Mouse (Mus musculus) liver, postnatal 0 days (tissue): ENCODE results near the gene Anapc16.

Experiments used
- CTCF ChIP-seq: sonication (generic); IDR thresholded peaks from 2 replicates; pipeline ENCODE4 v1.5.1; 2016; ENCODE audit warnings: antibody characterized with exemption, low read depth
- EP300 ChIP-seq: IDR thresholded peaks from 2 replicates; pipeline ENCODE4 v1.6.1; 2016; ENCODE audit warnings: antibody characterized with exemption, low read depth, mild to moderate bottlenecking

GRCm38 (mm10) chr10:60028181-60028580, 25.2 kb upstream of the Anapc16 start:
- TF ChIP-seq CTCF (no peak), EP300 (no peak)
